Mouse (Mus musculus) cerebellum, postnatal 25 days (tissue): ENCODE measurements around the gene Fem1b.
"Not testable (repeated sequence)": the region's sequence is repeated elsewhere in the genome, so short reads cannot be mapped to it uniquely, and the experiment has no call there.

Source experiments
- DNase-seq, 2 experiments: peaks; one replicate each; pipeline ENCODE4 v3.0.0; 2021; ENCODE audit warnings: mixed read lengths in 2 of 2

Fem1b gene

DNA sequence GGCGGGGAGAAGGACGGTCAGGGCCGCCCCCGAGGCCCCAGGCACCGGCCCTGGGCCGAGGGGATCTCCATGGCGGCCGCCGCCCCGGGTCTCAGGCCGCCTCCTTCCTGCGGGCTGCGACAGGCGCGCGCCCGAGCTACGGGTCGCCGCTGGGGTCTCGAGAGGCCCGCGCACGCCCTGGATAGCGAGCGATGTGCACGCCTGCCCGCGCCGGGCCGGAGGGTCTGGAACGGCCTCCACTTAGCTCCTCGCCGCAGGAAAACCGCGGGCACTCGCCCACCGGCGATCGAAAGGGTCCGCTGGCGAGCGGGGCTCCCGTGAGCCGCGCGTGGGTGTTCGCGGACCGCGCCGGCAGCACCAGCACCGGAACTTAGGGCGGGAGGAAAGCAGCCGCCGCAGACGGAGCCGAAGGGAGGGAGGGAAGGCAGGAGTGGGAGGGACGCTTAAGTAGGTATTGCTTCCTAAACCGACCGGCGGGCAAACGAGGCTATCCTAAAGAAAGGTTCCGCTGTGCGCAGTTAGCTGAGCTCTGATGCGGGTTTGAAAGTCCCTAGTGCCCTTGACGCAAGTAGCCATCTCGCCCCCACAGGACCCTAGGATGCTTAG is at the start of gene Fem1b:
Fem1b (minus strand) TSS at position 419 of the 606 bp plus-strand sequence.
- DNase-seq = peak; percentile 94 to 97

DNA sequence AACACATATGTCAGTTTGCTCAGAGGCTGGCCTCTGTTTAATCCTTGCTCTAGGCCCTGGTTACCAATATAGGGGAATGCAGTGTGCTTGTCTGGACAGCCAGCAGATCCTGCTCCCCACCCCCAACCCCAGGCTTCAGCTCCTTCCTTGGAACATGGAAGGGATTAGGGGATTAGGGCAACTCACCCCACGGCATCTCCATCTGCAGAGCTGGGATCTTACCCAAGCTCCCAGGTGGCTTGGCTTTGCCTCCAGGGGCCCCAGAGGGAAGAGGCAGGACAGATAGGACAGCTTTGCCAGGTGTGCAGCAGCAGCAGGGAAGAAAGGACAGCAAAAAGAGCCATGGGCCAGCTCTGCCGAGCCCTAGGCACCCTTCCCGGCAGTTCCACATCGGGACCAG is 49.1 kb upstream of the Fem1b start:
- DNase-seq = peak in 1 of 2 experiments; percentile 30

DNA sequence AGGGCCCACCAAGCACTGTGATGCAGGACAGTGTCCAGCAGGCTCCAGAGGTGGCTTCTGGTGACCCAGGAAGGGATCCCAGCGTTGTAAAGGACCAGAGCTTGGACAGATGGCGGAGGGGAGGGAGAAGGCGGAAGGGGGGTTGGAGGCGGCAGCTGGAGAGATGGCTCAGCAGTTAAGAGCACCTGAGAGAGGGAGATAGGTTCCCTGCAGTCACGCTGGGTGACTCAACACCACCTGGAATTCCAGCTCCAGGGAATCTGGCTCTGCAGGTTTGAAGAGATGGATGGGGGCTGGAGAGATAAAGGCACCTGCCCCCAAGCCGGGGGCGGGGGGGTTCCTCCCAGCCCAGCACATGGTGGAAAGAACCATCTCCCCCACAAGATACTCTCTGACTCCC is 48.4 kb upstream of the Fem1b start:
- not testable (repeated sequence) for DNase-seq

DNA sequence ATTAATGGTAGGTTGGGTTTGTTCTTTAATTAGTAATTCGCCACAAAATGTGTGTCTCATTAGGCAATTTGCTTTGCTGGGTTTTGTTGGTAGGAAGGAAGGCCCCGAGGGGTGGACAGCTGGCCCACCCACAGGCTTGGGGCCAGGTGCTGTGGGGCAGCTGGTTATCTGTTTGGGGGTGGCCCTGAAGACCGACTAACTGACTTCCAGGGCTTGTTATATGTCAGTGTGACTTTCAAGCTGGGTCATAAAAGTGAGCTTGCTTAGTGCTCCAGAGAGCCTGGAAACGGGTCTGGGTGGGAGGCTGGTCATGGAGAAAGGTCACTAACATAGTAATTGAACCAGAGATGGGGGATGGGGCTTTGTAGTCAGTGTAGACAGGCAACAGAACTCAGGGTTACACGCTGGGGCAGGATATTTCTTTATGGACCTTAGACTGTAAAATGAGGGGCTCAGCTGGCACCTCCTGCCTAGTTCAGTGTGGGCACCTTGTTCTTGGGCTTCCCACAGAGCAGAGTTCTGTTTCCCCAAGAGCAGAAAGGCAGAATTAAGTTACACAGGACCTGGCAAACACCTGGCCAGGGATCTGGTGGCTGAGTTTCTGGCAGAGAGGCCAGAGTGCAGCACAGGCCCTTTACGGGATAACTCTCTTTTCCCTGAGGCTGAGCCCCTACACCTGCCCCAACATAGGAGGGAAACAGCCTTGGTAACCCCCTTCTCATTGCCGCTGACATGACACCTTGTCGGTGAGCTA is 46.7 kb upstream of the Fem1b start:
- no peak for DNase-seq

DNA sequence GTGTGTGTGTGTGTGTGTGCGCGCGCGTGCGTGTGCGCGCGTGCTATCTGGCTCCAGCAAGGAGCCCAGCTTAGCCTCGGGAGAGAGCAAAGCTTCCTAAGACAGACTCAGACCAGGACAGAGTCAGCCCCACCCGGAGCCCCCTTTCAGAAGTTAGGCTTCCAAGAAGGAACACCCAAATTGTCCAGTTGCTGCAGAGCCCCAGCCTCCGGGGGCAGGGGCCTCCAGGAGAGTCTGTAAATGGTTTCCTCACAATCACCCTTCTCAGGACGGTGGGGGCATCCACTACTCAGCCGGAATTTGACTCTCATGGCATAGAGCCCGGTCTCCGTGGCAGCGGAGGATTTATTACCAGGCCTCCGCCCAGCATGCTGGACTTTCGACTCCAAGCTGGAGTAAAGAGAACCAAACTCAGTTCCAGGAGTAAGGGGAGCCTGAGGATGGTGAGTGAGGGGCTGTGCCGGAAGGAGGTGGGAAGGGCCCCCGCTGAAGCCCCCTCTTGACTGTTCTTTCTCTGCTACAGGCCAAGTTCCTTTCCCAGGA is 46.1 kb upstream of the Fem1b start, which contains the start of gene Calml4:
Calml4 (plus strand) TSS at position 362 of the 543 bp plus-strand sequence.
- peak in 1 of 2 experiments; percentile 59 for DNase-seq

DNA sequence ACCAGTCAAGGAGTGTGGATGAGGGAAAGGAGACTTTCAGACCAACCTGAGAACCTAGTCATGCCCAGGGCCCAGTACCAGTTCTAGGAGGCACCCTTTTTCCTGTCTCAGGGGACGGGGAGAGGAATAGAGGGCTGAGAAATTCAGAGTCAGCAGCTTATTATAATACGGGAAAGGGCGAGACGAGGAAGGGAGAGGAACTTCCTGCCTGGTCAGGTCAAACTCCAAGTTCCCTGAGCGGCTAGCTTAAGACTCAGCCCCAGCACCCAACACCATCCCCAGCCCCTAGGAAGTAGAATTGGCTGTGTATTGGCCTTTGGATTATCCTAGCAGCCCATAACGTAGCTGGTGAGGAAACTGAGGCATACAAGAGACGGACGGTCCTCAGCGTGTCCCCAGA is 45.5 kb upstream of the Fem1b start:
- DNase-seq = no peak

DNA sequence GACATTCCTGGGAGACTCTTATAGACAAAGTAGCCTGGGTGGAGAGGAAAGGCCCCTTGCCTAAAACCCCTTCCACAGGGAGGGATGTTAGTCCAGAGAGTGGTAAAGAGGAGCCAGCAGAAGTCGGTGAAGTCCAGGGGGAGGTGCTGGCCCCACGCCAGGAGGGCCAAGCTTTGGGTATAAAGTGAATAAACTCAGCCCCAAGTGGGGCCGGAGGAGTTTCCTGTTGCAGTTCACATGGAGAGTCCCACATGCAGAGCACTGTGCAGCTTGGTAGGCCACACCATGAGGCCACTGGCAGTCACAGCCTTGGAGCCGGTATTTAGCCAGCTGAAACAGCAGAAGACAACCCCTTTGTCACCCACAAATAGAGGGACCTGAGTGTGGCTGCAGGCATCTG is 42.7 kb upstream of the Fem1b start:
- DNase-seq = no peak

DNA sequence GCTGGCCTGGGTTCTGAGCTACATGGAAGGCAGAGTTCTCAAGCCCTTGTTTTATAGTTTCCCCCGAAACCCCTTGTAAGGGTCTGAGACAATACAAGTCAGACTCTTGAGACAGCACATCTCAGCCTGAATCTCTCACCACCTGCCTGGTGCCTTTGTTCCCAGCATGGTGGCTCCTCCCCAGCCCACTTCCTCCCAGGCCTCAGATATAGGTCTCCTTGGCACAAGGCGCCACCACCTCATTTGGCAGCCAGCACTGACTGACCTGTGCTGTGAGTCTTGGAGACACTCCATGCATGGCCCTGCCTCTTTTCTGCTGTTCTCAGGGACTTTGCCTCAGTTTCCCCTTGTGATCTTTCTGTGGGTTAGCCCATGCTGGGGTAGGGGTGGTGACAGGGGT is 39.8 kb upstream of the Fem1b start:
- no peak for DNase-seq

DNA sequence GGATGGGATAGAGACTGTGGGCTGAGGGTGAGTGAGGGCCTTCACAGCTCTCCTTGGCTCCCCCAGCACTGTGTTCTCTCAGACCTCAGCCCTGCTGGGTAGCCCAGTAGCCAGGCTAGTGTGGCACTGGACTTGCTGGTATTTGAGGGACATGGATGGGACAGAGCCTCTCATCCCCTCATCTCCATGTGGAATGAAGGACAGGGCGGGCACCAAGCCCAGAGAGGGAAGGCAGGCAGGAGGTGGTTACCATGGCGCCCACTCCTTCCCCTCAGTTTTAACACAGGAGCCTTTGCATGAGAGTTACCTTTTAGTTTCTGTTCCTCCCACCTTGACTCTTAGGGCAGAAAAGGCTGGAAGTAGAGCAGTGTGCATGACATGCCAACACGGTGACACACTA is 36.9 kb upstream of the Fem1b start:
- DNase-seq = no peak

DNA sequence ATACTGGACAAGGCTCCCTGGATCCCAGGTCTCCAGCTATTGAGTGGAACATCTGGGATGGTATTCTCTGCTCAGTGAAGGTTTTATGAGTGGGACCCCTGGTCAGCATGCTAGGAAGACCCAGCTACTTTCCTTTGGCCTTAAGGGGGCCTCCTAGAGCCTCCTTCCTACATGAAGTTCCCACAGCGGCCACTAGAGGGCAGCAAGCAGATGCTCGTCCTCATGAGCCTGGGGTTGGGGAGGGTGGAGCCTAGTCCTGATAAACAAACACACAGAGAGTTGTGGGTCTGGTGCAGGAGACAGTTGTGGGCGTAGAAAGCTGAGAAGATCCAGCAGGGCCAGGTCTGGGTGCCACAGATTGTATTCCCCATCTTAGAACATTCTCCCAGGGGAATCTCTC is 36.0 kb upstream of the Fem1b start:
- peak; percentile 88 to 92 for DNase-seq

DNA sequence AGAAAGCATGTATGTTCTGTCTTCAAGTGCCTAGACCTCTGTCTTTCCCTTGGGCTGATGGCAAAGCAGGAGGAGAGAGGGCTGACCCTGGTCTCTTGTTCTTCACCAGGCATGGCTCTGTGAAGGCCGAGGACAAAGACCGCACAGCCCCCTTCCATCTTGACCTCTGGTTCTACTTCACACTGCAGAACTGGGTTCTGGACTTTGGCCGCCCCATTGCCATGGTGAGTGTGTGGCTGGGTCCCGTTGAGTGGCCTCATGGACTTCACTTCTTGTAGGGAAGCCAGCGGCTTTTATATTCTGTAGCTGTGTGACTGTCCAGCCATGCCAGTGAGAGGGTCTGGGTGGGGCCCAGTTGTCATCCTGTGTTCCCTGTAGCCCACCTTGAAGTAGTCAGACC is 32.7 kb upstream of the Fem1b start:
- no peak for DNase-seq

DNA sequence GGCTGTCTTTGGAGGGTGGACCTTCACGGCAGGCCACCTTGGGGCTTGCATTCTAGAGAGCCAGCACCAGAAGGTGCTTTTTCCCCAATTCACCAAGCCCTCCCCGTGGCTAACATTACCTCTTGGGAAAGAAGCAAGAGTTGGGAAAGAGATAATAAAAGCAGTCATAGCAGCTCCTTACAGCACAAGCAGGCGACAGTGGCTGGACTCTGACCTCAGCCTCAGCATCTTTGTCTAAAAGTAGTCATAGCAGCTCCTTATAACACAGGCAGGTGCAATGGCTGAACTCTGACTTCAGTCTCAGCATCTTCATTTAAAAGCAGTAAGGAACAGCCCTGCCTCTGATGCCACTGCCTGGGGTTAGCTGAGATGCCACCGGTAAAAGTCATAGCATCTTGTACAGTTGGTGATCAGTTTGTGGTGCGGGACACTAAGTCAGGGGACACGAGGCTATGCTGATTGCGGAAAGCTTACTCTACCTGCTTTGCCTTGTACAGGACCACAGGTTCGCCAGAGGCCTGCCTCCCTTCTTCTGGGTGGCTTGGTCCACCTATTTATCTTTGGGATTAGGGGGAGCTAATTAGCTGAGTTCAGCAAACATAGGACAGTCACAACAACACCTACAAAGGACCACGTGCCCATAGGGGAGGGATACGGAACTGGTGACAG is 31.8 kb upstream of the Fem1b start:
- no peak for DNase-seq

DNA sequence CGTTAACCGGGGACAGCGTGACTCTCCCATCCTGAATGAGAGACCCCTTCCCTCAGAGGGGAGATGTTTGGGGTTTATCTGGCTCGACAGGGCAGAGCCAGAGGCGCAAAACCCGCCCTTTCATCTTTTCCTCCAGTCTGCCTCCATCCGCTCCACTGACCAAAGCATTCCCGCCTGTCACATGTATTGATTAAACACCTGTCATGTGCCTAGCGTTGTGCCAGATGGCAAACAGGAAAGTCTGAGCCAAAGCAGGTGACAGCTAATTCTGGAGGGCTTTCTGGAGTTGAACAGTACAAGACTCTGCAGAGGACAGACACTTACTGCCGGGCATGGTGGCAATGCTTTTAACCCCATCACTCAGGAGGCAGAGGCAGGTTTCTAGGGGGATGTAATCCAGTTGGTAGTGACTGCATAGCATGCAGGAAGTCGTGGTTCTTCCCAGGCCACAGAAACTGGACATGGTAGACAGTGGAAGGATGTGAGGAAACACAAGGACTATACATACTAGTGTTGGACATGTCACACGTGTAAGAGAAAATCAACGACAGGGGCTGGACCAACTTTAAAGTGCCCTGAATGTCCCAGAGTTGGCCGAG is 27.5 kb upstream of the Fem1b start:
- DNase-seq = peak in 1 of 2 experiments; percentile 35

DNA sequence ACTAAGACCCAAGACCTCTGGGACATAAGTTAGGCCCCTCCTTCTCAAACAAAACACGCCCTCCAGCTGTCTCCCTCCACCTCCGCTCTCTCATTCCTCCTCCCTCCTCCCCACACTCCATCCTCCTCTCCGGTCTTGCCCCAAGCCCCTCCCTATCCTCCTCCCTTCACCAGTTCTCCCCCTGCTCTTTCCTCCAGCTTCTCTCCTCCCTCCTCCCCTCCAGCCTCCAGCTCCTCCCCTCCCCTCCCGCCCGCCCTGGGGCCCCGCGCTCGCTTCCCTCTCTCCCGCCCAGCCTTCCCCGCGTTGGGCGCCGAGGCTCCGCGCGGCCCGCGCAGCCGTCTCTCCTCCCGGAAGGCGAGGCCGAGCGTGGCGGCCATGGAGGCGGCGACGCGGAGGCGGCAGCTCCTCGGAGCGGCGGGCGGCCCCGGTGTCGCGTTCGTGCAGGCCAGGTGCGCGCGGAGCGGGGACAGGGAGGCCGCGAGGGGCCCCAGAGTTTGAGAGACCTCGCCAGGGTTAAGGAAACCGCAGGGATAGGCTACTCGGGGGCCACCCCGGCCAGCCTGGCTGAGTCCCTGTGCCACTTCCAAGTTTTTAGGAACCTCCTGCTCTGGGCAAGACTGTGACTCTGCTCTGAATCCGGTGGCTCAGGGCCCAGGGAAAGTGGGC is 26.9 kb upstream of the Fem1b start, which contains the start of gene Cln6:
Cln6 (plus strand) TSS at position 280 of the 666 bp plus-strand sequence.
- DNase-seq = peak; percentile 82 to 85

DNA sequence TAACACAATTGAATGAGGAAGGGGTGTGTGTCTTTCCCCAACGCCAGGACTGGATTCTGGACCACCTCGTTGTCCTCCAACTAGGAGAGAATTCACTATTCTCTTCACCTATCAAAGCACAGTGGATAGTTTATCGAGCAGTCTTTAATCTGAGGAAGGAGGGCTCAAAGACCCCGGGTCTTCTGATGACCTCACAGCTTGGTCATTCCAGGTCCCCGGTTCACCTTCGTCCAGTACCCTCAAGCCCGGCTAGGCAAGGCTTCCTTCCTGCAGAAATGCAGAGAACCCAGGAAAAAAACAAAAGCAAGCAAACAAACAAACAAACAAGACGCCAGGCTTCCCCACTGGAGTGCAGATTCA is 26.4 kb upstream of the Fem1b start:
- no peak for DNase-seq

DNA sequence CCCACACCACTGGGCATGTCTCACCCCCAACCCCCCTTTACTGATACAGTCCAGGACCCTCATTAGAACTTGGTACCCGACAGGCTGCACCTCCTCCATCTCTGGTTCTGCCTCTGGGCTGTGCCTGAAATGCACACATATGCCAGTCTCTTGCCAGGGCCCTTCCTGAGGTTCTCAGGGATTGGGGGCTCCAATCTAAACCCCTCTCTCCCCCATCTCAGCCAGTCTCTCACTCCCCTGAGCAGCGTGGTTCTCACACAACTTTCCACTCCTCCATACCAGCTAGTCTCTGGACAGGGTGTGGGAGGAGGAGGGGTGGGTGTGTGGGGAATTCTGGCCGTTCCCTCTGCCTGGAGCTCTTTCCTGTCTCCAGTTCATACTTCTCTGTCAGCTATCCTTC is 25.9 kb upstream of the Fem1b start:
- no peak for DNase-seq

DNA sequence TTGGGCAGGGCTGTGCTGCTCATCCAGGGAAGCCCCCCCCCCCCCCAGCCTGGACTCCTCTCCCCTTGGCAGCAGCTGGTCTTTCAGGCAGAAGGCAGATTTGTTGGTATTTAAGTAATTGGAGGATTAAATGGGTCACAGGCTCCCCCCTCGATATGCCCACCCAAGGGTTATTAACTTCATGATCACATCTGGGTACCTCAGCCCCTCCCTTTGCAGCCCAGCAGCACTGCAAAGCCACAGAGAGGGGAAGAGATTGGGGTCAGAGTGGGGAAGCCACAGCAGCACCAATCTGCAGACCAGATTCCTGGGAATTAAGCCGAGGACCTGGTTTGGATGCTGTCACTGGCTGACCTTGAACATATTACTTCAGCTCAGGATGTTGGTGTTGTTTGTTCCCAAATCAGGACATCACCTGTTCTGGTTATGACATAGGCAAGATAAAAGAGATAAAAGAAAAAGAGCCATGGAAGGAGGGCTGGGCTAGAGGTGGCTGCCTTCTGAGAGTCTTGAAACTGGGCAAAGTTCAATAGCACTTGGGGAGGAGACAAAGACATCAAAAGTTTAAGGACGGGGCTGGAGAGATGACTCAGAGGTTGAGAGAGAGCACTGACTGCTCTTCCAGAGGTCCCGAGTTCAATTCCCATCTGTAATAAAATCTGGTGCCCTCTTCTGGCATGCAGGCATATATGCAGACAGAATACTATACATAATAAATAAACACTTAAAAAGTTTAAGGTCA is 24.1 kb upstream of the Fem1b start:
- DNase-seq = no peak

DNA sequence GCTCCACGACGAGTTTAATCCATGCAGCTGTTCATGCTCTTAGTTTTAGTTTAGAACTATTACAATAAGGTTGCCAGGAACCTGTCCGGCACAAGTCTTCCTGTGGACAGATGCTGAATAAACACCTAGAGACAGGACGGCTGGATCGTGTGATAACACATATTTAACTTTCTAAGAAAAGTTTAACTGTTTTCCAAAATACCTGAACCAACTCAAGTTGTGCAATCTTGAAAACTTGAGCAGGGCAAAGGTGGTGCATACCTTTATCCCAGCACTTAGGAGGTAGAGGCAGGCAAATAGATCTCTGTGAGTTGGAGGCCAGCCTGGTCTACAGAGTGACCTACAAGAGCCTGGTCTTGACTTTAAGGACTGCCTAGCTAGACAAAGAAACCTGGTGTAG is 23.2 kb upstream of the Fem1b start:
- no peak for DNase-seq

DNA sequence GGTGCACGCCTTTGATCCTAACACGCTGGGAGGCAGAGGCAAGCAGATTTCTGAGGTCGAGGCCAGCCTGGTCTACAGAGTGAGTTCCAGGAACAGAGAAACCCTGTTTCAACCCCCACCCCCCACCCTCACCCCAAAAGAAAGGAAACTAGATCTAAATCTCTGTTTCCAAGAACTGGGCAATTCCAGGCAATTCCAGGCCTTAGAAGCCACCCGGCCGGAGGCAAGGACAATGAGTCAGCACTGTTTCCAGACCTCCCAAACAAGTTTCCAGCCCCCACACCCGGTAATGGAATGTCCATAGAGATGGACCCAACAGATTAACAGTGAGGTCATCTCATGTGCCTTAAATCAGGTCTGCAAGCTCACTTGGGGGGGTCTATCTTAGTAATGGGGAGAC is 18.1 kb upstream of the Fem1b start:
- DNase-seq = no peak

DNA sequence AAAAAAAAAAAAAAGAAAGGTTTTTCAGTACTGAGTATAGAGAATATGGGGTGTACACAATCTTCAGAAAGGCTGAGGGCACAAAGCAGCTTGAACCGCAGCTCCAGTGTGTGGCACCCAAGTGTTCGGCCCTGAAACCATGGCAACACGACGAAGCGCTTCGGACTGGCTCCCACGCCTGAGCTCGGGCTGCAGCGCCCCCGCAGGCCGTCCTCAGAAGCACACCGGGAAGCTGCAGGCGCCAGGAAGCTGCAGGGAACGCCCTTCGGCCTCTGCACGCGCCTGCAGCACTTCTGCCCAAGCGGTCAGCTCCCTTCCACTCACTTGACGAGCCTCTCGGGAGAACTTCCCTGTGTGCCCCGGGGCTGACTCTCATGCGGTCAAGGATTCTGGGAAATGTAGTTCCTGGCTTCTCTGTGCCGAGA is 16.9 kb upstream of the Fem1b start:
- peak; percentile 95 to 96 for DNase-seq

DNA sequence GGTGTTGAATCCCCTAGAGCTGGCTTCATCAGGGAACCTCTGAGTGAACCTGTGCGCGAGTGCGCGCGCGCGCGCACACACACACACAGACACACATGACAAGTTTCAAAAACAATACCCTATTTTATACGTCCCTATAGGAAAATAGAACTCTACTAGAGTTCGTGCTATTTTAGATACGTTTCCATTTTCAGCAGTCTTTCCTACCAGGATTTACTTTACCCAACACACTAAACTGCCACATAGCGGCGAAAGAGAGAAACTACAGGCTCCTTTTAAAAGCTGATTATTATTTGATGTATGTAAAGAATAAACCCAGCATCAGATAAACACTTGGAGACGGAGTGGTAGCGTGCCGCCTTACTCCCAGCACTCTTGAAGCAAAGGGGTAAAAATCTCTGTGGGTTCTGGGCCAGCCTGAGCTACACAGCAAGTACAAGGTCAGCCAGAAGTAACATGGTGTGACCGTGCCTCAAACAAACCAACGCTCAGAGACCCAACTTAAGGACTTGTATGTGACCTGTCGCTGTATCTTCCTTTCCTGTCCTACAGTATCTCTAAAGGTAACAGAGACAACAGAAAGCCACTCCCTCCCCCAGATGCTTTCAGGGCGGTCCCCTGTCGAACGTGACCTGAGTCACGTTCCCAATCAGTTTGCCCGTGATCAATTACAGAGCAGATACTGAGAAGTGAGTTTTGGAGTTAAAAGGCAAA is 16.4 kb upstream of the Fem1b start:
- DNase-seq = peak; percentile 19 to 46
